Mouse (Mus musculus) brain, embryonic 14.5 days (tissue): ENCODE measurements at regions not wholly inside any gene's neighbourhood (a gene's known extent, or its start where the extent isn't known, plus 50 kb on each side); places are given as distances from the start of the nearest gene placed in this dataset.
"Not testable (repeated sequence)": the region's sequence is repeated elsewhere in the genome, so short reads cannot be mapped to it uniquely, and the experiment has no call there.

Experiments
- DNase-seq: peaks from one replicate; pipeline ENCODE4 v3.0.0-alpha.2; 2011; ENCODE audit warnings: low read depth
- CTCF ChIP-seq: fragments of 200-500 bp; IDR thresholded peaks from 2 replicates; pipeline ENCODE4 v1.5.1; 2012; ENCODE audit warnings: inconsistent platforms, mild to moderate bottlenecking, moderate library complexity, borderline replicate concordance; ENCODE audit not compliant: insufficient read depth, insufficient read length; ENCODE audit errors: extremely low read depth
- POLR2A ChIP-seq: fragments of 200-500 bp; IDR thresholded peaks from 2 replicates; pipeline ENCODE4 v1.6.1; 2012; ENCODE audit warnings: mild to moderate bottlenecking, inconsistent platforms, borderline replicate concordance; ENCODE audit not compliant: poor library complexity, insufficient read depth, insufficient read length, severe bottlenecking; ENCODE audit errors: extremely low read depth

- TF ChIP-seq POLR2A (no peak), CTCF (peak; percentile 18; the same call in 1 of the 2 replicates)
- peak; percentile 24 for DNase-seq
Measured at GRCm38 (mm10) chr19:19347017-19347416, 236.0 kb upstream of the Rorb start.

- TF ChIP-seq CTCF (no peak), POLR2A (no peak)
- no peak for DNase-seq
Measured at GRCm38 (mm10) chr19:19344426-19344811, 233.4 kb upstream of the Rorb start.

- peak; percentile 94 for DNase-seq
- TF ChIP-seq POLR2A: no peak
- TF ChIP-seq CTCF: no peak
Measured at GRCm38 (mm10) chr19:19343702-19344425, 232.9 kb upstream of the Rorb start.

- DNase-seq: not testable (repeated sequence)
Measured at GRCm38 (mm10) chr19:19307142-19307541, 196.1 kb upstream of the Rorb start.

- TF ChIP-seq CTCF (no peak), POLR2A (no peak)
- DNase-seq: peak; percentile 85
Measured at GRCm38 (mm10) chr19:19306476-19307131, 195.6 kb upstream of the Rorb start.

- DNase-seq: not testable (repeated sequence)
Measured at GRCm38 (mm10) chr19:19285864-19286263, 174.9 kb upstream of the Rorb start.

GRCm38 (mm10) chr19:19246837-19247560, 136.0 kb upstream of the Rorb start:
- peak; percentile 73 for DNase-seq
- TF ChIP-seq CTCF: no peak
- TF ChIP-seq POLR2A: no peak

- no peak for DNase-seq
- TF ChIP-seq CTCF (no peak), POLR2A (no peak)
Measured at GRCm38 (mm10) chr19:19229305-19229994, 118.5 kb upstream of the Rorb start.

GRCm38 (mm10) chr19:19220826-19221225, 109.8 kb upstream of the Rorb start:
- peak; percentile 4 for DNase-seq
- TF ChIP-seq POLR2A (no peak), CTCF (no peak)

- DNase-seq: no peak
- TF ChIP-seq CTCF: no peak
- no peak for TF ChIP-seq POLR2A
Measured at GRCm38 (mm10) chr19:19219352-19219751, 108.4 kb upstream of the Rorb start.

GRCm38 (mm10) chr19:19218700-19219099, 107.7 kb upstream of the Rorb start:
- no peak for TF ChIP-seq POLR2A
- no peak for TF ChIP-seq CTCF
- no peak for DNase-seq

- DNase-seq: no peak
- no peak for TF ChIP-seq CTCF
- no peak for TF ChIP-seq POLR2A
Measured at GRCm38 (mm10) chr19:19199534-19199933, 88.5 kb upstream of the Rorb start.

- TF ChIP-seq POLR2A: no peak
- no peak for TF ChIP-seq CTCF
- DNase-seq: peak; percentile 25
Measured at GRCm38 (mm10) chr19:19198780-19199179, 87.8 kb upstream of the Rorb start.
